Mouse (Mus musculus) midbrain, embryonic 16.5 days (tissue): ENCODE measurements around the gene Phc2. TPM values are rescaled to one million over a fixed set of nuclear protein-coding genes. Genes with fewer than 3 reads are reported as not detected.
A peak's percentile ranks its signal among the peaks of the same experiment; 100 is the strongest.

Source experiments
- ATAC-seq: fragments of 200-750 bp; cut with Nextera tagmentation; 2 replicates; pipeline ENCODE4 v1.8.0; 2017; ENCODE audit warnings: moderate TSS enrichment
- H3K27ac ChIP-seq: fragments of 300-500 bp; sonication (generic); 2 replicates; pipeline ENCODE4 v1.5.1; 2014; ENCODE audit warnings: mild to moderate bottlenecking, low read length, mixed read lengths
- H3K27me3 ChIP-seq: fragments of 300-500 bp; sonication (generic); 2 replicates; pipeline ENCODE4 v1.6.1; 2014; ENCODE audit warnings: low read depth, low read length, mixed read lengths; ENCODE audit not compliant: control insufficient read depth, insufficient read depth
- H3K36me3 ChIP-seq: fragments of 300-500 bp; sonication (generic); 2 replicates; pipeline ENCODE4 v1.6.1; 2014; ENCODE audit warnings: mild to moderate bottlenecking, low read length, moderate library complexity, mixed read lengths; ENCODE audit not compliant: control insufficient read depth, insufficient read depth
- H3K4me1 ChIP-seq: fragments of 300-500 bp; sonication (generic); 2 replicates; pipeline ENCODE4 v1.6.1; 2014; ENCODE audit warnings: mild to moderate bottlenecking, low read length, mixed read lengths; ENCODE audit not compliant: control insufficient read depth, insufficient read depth
- H3K4me2 ChIP-seq: fragments of 300-500 bp; sonication (generic); 2 replicates; pipeline ENCODE4 v1.6.1; 2014; ENCODE audit warnings: mild to moderate bottlenecking, low read length, mixed read lengths
- H3K4me3 ChIP-seq: fragments of 300-500 bp; sonication (generic); 2 replicates; pipeline ENCODE4 v1.5.1; 2014; ENCODE audit warnings: low read depth, mild to moderate bottlenecking, low read length, moderate library complexity, mixed read lengths
- H3K9ac ChIP-seq: fragments of 300-500 bp; sonication (generic); 2 replicates; pipeline ENCODE4 v1.6.1; 2014; ENCODE audit warnings: low read depth, low read length, mixed read lengths
- H3K9me3 ChIP-seq: fragments of 300-500 bp; sonication (generic); replicated peaks from 2 replicates; pipeline ENCODE4 v1.6.1; 2014; ENCODE audit warnings: mild to moderate bottlenecking, low read length, mixed read lengths; ENCODE audit not compliant: control insufficient read depth, poor library complexity, severe bottlenecking
- WGBS: fragments of 180-500 bp; shearing (Covaris S2); extraction: QIAGEN DNeasy Blood & Tissue Kit; methylation state at CpG from one replicate; pipeline ENCODE4 v1.1.7; 2014; 5-methylcytosine and 5-hydroxymethylcytosine counted together
- polyA plus RNA-seq: library from polyadenylated mRNA; unstranded; fragments of >200 nt; fragmentation: Nextera tagmentation; extraction: Ambion mirVana; gene quantifications from 2 replicates; pipeline ENCODE4 v1.2.1, GENCODE M21; 2015

The Phc2 gene
- polyA plus RNA-seq, 1 experiment from 2014 or later: 19.5 TPM

DNA sequence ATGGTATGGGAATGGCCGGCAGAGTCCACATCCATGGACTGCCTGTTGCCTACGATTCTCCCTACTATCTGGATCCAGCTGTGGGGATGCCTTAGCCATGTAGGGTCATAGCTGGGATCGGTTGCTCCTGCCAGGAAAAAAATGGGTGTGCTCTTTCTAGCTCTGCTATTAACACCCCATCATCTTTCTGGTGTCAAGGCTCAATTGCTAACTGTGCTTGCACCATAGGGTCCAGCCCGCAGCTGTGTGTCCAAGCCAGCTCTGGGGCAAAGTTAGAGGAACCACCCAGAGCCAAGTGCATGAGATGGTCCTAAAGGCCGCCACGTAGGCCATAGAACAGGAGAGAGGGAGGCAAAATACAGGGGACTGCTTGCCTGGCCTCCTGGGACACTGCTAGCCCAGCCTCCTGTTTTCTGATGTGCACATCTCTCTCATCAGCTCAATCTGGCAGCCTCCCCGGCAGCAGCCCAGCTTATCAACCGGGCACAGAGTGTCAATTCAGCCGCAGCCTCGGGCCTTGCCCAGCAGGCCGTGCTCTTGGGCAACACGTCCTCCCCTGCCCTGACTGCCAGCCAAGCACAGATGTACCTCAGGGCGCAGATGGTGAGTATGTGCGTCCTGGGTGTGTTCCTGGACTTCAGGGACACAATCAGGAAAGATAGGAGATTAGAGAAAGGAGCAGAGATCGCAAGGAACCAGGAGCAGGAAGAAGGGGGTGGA is 54.7 kb downstream of the Phc2 start:
- H3K27ac ChIP-seq: no peak overlapping the region
- no peak overlapping the region for H3K9ac ChIP-seq
- no peak overlapping the region for H3K4me3 ChIP-seq
- H3K36me3 ChIP-seq: no peaks in the 10 kb centered on the region; the same call in 1 of the 2 replicates
- H3K4me2 ChIP-seq: no peak overlapping the region
- no peaks in the 10 kb centered on the region for H3K27me3 ChIP-seq
- no peaks in the 10 kb centered on the region for H3K9me3 ChIP-seq
- H3K4me1 ChIP-seq: peaks cover 11% of the 10 kb centered on the region
- 73% methylated on average over 15 of the region's 15 CpGs for WGBS
- no peak for ATAC-seq

DNA sequence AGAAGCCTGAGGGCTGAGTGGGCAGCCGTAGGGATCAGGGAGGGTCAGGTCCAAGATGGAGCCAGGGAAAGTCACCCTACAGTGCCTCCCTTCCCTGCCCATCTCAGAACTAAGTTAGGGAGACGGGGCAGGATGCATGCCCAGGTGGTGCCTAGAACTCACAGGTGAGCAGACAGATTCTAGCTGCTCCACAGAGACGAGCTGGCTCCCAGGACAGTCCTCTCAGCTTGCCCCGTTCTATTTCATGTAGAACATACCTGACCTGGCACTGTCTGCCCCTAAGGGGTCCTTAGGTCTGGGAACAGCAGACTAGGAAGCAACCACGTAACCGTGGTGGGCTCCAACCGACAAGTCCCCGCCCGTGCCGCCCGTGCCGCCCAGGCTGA is 55.3 kb downstream of the Phc2 start:
- no peak for ATAC-seq
- Histone ChIP-seq H3K36me3 (no peaks in the 10 kb centered on the region; the same call in 1 of the 2 replicates), H3K9me3 (no peaks in the 10 kb centered on the region), H3K9ac (no peak overlapping the region), H3K4me3 (no peak overlapping the region), H3K27me3 (no peaks in the 10 kb centered on the region), H3K4me2 (no peak overlapping the region), H3K4me1 (peaks cover 11% of the 10 kb centered on the region), H3K27ac (no peak overlapping the region)
- WGBS: 89% methylated on average over 11 of the region's 12 CpGs

DNA sequence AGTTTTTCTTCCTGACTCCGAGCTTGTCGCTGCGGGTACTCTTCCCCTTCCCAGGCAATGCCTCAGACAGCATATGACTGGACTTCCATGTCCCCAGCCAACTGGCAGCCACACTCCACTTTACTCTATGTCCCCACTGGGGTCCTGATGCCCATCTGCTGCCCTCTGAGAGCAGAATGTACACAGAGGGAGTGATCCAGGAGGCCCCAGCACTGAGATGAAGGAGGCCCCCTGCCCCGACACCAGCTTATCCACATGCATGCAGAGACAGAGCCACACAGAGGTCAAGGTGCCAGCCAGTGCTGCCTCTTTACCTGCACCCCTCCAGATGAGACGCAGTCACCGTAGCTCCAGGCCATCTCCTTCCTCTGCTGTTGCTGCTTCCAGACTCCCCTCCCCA is 55.8 kb downstream of the Phc2 start:
- Histone ChIP-seq H3K4me3 (no peak overlapping the region), H3K9ac (no peak overlapping the region), H3K9me3 (no peaks in the 10 kb centered on the region), H3K4me2 (no peak overlapping the region), H3K27ac (no peak overlapping the region), H3K4me1 (peaks cover 16% of the 10 kb centered on the region), H3K36me3 (no peaks in the 10 kb centered on the region; the same call in 1 of the 2 replicates), H3K27me3 (no peaks in the 10 kb centered on the region)
- 68% methylated on average over 6 of the region's 6 CpGs for WGBS
- no peak for ATAC-seq

DNA sequence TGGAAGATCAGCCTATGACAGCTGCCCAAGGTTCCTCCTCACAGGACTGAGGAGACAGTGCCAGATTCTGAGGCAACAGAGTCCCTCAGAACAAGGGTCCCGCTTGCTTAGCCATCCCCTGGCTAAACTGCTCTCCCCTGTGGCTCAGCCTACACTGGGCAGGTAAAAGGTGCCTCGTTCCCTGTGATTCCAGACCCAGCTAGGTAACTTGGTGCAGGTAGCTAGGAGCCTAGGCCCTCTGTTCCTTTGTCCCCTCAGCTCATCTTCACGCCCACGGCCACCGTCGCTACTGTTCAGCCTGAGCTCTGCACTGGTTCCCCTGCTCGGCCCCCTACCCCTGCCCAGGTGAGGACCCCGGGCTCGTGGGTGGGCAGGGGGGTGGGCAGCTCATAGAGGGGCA is 56.3 kb downstream of the Phc2 start:
- 0 out of 2 replicates have a peak, but pooled peaks have one; percentile 1 for ATAC-seq
- no peak overlapping the region for H3K4me2 ChIP-seq

DNA sequence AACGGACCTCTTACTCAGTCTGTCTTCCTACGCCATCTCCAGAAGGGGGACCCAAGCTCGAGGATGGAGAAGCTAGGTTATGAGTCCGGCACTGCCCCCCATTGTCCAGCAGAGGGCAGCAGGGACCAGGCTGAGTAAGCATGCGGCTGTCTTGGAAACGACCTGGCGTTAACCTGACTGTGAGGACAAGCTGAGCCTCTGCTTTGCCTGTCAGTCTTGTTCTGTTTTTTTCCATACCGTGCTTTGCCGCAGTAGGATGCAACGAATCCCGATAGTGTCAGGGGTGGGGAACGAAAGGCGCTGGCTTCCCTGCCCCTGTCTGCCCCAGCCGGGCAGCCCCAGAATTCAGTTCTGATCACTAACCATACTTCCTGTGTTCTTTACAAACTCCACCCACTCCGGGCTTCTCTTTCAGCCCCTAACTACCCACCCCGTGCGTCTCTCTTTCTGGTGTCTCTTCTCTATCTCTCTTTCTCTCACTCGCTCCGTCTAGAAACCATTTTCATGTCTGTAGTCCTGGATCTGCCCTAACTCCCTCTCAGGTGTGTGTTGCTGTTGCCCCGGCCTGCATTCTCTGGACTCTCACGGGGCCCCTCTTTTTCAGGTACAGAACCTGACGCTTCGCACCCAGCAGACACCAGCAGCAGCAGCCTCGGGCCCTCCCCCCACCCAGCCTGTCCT is 57.1 kb downstream of the Phc2 start:
- no peaks in the 10 kb centered on the region for H3K27me3 ChIP-seq
- peak; percentile 70 for ATAC-seq
- H3K4me1 ChIP-seq: peaks cover 29% of the 10 kb centered on the region
- H3K4me3 ChIP-seq: peak overlapping the region; percentile 18; the same call in 1 of the 2 replicates
- H3K4me2 ChIP-seq: peak overlapping the region; percentile 48; the same call in 1 of the 2 replicates
- whole genome bisulfite sequencing: 4% methylated on average over 24 of the region's 24 CpGs
- no peaks in the 10 kb centered on the region; the same call in 1 of the 2 replicates for H3K36me3 ChIP-seq
- no peaks in the 10 kb centered on the region for H3K9me3 ChIP-seq
- H3K27ac ChIP-seq: peak overlapping the region; percentile 38; the same call in 1 of the 2 replicates
- peak overlapping the region; percentile 39 for H3K9ac ChIP-seq

More for the DNA sequence above, 56.3 kb downstream of the Phc2 start:
- no peaks in the 10 kb centered on the region for H3K9me3 ChIP-seq
- peak overlapping the region; percentile 39; the same call in 1 of the 2 replicates for H3K9ac ChIP-seq
- no peaks in the 10 kb centered on the region; the same call in 1 of the 2 replicates for H3K36me3 ChIP-seq
- H3K4me1 ChIP-seq: peaks cover 21% of the 10 kb centered on the region
- WGBS: 66% methylated on average over 9 of the region's 9 CpGs
- H3K27ac ChIP-seq: no peak overlapping the region
- H3K27me3 ChIP-seq: no peaks in the 10 kb centered on the region
- H3K4me3 ChIP-seq: no peak overlapping the region

DNA sequence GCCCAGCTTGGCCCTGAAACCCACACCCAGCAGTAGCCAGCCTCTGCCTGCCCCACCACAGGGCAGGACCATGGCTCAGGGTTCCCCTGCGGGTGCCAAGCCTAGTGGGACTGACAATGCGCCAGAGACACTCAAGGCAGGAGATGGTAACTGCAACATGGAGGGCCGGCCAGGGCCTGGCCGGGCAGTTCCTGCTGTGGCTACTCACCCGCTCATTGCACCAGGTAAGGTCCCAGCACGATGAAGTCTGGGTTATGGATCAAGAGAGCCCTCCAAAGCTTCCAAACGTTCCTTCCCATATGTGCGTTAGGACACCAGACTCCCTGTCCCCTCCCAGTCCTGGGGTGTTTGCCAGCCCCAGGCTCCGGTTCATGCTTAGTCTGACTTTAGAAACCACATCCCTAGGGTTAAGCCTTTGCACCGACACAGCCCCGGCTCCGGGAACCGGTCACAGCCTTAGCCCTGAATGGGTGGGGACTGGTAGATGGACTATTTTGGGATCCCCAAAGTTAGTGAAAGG is 57.7 kb downstream of the Phc2 start:
- Histone ChIP-seq H3K36me3 (no peaks in the 10 kb centered on the region; the same call in 1 of the 2 replicates), H3K27ac (no peak overlapping the region), H3K4me2 (no peak overlapping the region), H3K9ac (peak overlapping the region; percentile 30), H3K4me3 (no peak overlapping the region), H3K9me3 (no peaks in the 10 kb centered on the region), H3K27me3 (no peaks in the 10 kb centered on the region), H3K4me1 (peaks cover 32% of the 10 kb centered on the region)
- 30% methylated on average over 13 of the region's 13 CpGs for whole genome bisulfite sequencing
- ATAC-seq: no peak

DNA sequence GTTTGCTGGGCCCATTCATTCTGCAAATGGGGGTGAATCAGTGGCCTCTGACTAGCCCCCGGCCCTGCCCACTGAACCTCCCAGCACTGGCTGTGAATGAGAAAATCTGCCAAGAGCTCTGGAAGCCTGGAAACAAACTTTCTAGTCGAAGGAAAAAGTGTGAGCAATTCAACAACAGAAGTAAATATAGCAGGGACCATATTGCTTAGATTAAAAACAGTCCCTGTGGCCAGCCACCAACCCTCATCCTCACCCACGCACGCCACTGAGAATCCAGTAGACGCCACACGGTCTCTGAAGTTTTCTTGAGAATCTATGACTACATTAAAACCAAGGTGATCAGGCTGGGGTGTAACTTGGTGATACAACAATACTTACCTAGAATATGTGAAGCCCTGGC is 58.4 kb downstream of the Phc2 start:
- Histone ChIP-seq H3K9me3 (no peaks in the 10 kb centered on the region), H3K9ac (no peak overlapping the region), H3K4me3 (no peak overlapping the region), H3K36me3 (no peaks in the 10 kb centered on the region), H3K4me2 (no peak overlapping the region), H3K27me3 (no peaks in the 10 kb centered on the region), H3K4me1 (peaks cover 37% of the 10 kb centered on the region), H3K27ac (no peak overlapping the region)
- no peak for ATAC-seq
- WGBS: 78% methylated on average over 6 of the region's 6 CpGs

DNA sequence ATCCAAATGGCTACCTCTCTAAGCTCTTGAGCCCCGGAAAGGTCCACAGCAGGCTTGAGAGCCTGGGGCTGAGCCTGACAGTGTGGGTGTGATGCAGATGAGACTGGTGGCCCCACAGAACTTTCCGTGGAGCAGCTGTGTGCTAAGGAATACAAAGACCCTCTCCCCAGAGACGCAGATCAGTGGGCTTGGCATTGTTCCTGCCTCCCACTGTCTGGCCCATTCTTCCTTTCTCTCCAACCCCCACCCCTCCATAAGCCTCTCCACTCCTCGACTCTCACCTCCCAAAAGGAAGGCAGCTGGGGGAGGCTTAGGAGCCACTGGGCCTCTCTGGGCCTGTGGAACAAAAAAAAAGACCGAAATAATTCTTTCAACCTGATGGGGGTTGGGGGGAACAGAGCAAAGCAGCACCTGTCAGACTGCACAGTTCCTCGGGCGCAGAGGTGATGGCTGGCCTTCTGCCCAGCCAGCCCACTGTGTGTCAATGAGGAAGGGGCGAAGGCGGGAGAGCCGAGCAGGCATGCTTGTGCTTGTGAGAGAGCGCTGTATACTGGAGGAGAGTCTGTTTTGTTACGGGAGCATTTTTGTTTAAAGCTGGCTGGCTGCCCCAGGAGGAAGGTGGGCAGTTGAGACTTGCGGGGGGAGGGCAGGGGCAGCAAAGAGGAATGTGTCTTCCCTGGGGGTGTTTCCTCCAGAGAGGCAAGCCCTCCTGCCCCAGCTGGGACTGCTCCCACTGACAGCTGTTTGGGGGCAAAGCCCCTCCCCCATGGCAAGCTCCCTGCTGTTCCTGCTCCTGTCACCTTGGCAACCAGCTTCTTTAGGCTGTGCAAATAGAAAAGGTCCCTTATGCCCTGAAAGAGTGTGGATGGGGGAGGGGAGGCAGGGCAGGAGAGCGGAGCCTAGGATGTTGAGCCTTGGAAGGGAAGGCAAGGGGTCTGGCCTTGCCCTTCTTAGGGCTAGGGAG is 61.0 kb downstream of the Phc2 start:
- 2% methylated on average over 14 of the region's 14 CpGs for WGBS
- H3K27me3 ChIP-seq: no peaks in the 10 kb centered on the region
- peak overlapping the region; percentile 47 for H3K9ac ChIP-seq
- H3K4me1 ChIP-seq: peaks cover 45% of the 10 kb centered on the region
- H3K4me3 ChIP-seq: no peak overlapping the region
- no peaks in the 10 kb centered on the region for H3K36me3 ChIP-seq
- H3K4me2 ChIP-seq: peak overlapping the region; percentile 47
- ATAC-seq: peak; percentile 80
- no peaks in the 10 kb centered on the region for H3K9me3 ChIP-seq
- H3K27ac ChIP-seq: peak overlapping the region; percentile 91
